Mouse (Mus musculus) CH12.LX (cell line): Measurements from ENCODE around the gene Myrf. TPM values are rescaled to one million over a fixed set of nuclear protein-coding genes. Genes with fewer than 3 reads are reported as not detected.

Source experiments
- DNase-seq: peaks from one replicate; pipeline ENCODE4 v3.0.0-alpha.2; 2013; ENCODE audit errors: extremely low read depth
- H3K27ac ChIP-seq: 2 replicates; pipeline ENCODE4 v1.5.1; 2012; ENCODE audit warnings: low read depth, mild to moderate bottlenecking, control low read depth, moderate library complexity; ENCODE audit not compliant: insufficient read depth
- H3K27me3 ChIP-seq: replicated peaks from 2 replicates; pipeline ENCODE3; 2012; ENCODE audit warnings: inconsistent platforms
- H3K36me3 ChIP-seq, 2 experiments: replicated peaks in 1 of 2; 2 replicates each; pipeline versions ENCODE3 to v1.6.1; 2012; ENCODE audit warnings: inconsistent platforms in 1 of 2, low read length in 1 of 2, mild to moderate bottlenecking in 1 of 2, mixed read lengths in 1 of 2, moderate library complexity in 1 of 2; ENCODE audit not compliant: control insufficient read depth in 1 of 2, insufficient read depth in 1 of 2
- H3K4me1 ChIP-seq, 2 experiments: 2 replicates each; pipeline ENCODE4 v1.6.1; 2012; ENCODE audit warnings: inconsistent platforms in 1 of 2, moderate library complexity in 1 of 2; ENCODE audit not compliant: insufficient read depth in 2 of 2, control insufficient read depth in 1 of 2
- H3K4me2 ChIP-seq: 2 replicates; pipeline ENCODE4 v1.6.1; 2012; ENCODE audit warnings: low read depth, mild to moderate bottlenecking, control low read depth; ENCODE audit not compliant: poor library complexity, insufficient read depth, severe bottlenecking
- H3K4me3 ChIP-seq, 3 experiments: fragments of 150-350 bp in 1 of 3; sonication (generic) in 1 of 3; replicated peaks in 1 of 3; 2 replicates each; pipeline versions ENCODE3 to v1.5.1; 2011 to 2012; ENCODE audit warnings: low read depth in 2 of 3, low read length in 2 of 3, mild to moderate bottlenecking in 2 of 3, moderate library complexity in 2 of 3, control low read depth in 1 of 3, improper control_type of control experiment in 1 of 3, inconsistent platforms in 1 of 3, mixed read lengths in 1 of 3; ENCODE audit not compliant: poor library complexity in 1 of 3
- H3K79me2 ChIP-seq: replicated peaks from 2 replicates; pipeline ENCODE4 v1.6.1; 2012; ENCODE audit warnings: mild to moderate bottlenecking, moderate library complexity; ENCODE audit not compliant: control insufficient read depth, poor library complexity, insufficient read depth, severe bottlenecking; ENCODE audit errors: extremely low read depth
- H3K9ac ChIP-seq: 2 replicates; pipeline ENCODE4 v1.6.1; 2012; ENCODE audit warnings: low read depth, mild to moderate bottlenecking, control low read depth, moderate library complexity; ENCODE audit not compliant: insufficient read depth
- H3K9me3 ChIP-seq: replicated peaks from 2 replicates; pipeline ENCODE3; 2012; ENCODE audit warnings: low read length, inconsistent platforms, mixed read lengths
- BHLHE40 ChIP-seq: IDR thresholded peaks from 2 replicates; pipeline ENCODE4 v1.6.1; 2011; ENCODE audit warnings: mild to moderate bottlenecking, low read depth, low read length, improper control_type of control experiment
- CHD1 ChIP-seq: IDR thresholded peaks from 2 replicates; pipeline ENCODE4 v1.6.1; 2012; ENCODE audit warnings: low read depth, low read length, improper control_type of control experiment, inconsistent platforms
- CHD2 ChIP-seq: IDR thresholded peaks from 2 replicates; pipeline ENCODE4 v1.6.1; 2011; ENCODE audit warnings: low read length, improper control_type of control experiment
- CTCF ChIP-seq, 2 experiments: IDR thresholded peaks in 1 of 2; conservative IDR thresholded peaks in 1 of 2; 2 replicates each; pipeline ENCODE4 v1.5.1; 2011 to 2012; ENCODE audit warnings: low read depth in 2 of 2, low read length in 2 of 2, improper control_type of control experiment in 1 of 2, inconsistent platforms in 1 of 2, mild to moderate bottlenecking in 1 of 2, moderate library complexity in 1 of 2
- E2F4 ChIP-seq: IDR thresholded peaks from 2 replicates; pipeline ENCODE4 v1.6.1; 2011; ENCODE audit warnings: low read depth, low read length, improper control_type of control experiment; ENCODE audit not compliant: insufficient replicate concordance
- ELF1 ChIP-seq: IDR thresholded peaks from 2 replicates; pipeline ENCODE4 v1.6.1; 2014; ENCODE audit warnings: low read depth, mild to moderate bottlenecking, inconsistent platforms, low read length, improper control_type of control experiment
- ETS1 ChIP-seq: conservative IDR thresholded peaks from 2 replicates; pipeline ENCODE4 v1.6.1; 2012; ENCODE audit warnings: low read depth, mild to moderate bottlenecking, inconsistent platforms, low read length, improper control_type of control experiment, moderate library complexity
- HCFC1 ChIP-seq: IDR thresholded peaks from 2 replicates; pipeline ENCODE4 v1.6.1; 2012; ENCODE audit warnings: low read depth, mild to moderate bottlenecking, inconsistent platforms, low read length, improper control_type of control experiment
- JUN ChIP-seq: IDR thresholded peaks from 2 replicates; pipeline ENCODE4 v1.6.1; 2011; ENCODE audit warnings: low read depth, mild to moderate bottlenecking, low read length, improper control_type of control experiment, moderate library complexity; ENCODE audit not compliant: insufficient read depth
- JUND ChIP-seq: conservative IDR thresholded peaks from 2 replicates; pipeline ENCODE4 v1.6.1; 2011; ENCODE audit warnings: low read depth, low read length, improper control_type of control experiment
- MAFK ChIP-seq: IDR thresholded peaks from 2 replicates; pipeline ENCODE4 v1.6.1; 2011; ENCODE audit warnings: low read length, improper control_type of control experiment; ENCODE audit not compliant: insufficient replicate concordance
- MAX ChIP-seq: IDR thresholded peaks from 2 replicates; pipeline ENCODE4 v1.6.1; 2011; ENCODE audit warnings: low read length, improper control_type of control experiment
- MAZ ChIP-seq: IDR thresholded peaks from 2 replicates; pipeline ENCODE4 v1.6.1; 2012; ENCODE audit warnings: low read depth, mild to moderate bottlenecking, inconsistent platforms, low read length, improper control_type of control experiment, moderate library complexity
- MEF2A ChIP-seq: IDR thresholded peaks from 2 replicates; pipeline ENCODE4 v1.6.1; 2014; ENCODE audit warnings: low read depth, mild to moderate bottlenecking, inconsistent platforms, low read length, improper control_type of control experiment, borderline replicate concordance
- MXI1 ChIP-seq: IDR thresholded peaks from 2 replicates; pipeline ENCODE4 v1.6.1; 2011; ENCODE audit warnings: mild to moderate bottlenecking, low read depth, low read length, improper control_type of control experiment
- MYC ChIP-seq: IDR thresholded peaks from 2 replicates; pipeline ENCODE4 v1.6.1; 2011; ENCODE audit warnings: low read depth, mild to moderate bottlenecking, improper control_type of control experiment, low read length
- PAX5 ChIP-seq: IDR thresholded peaks from 2 replicates; pipeline ENCODE4 v1.6.1; 2012; ENCODE audit warnings: low read length, inconsistent platforms, mixed read lengths
- POLR2AphosphoS2 ChIP-seq: IDR thresholded peaks from 2 replicates; pipeline ENCODE4 v1.6.1; 2011; ENCODE audit warnings: low read depth, low read length, improper control_type of control experiment
- RAD21 ChIP-seq: IDR thresholded peaks from 2 replicates; pipeline ENCODE4 v1.6.1; 2011; ENCODE audit warnings: low read depth, mild to moderate bottlenecking, low read length, improper control_type of control experiment, moderate library complexity
- RCOR1 ChIP-seq: conservative IDR thresholded peaks from 2 replicates; pipeline ENCODE4 v1.6.1; 2012; ENCODE audit warnings: low read depth, mild to moderate bottlenecking, inconsistent platforms, low read length, improper control_type of control experiment
- TCF12 ChIP-seq: IDR thresholded peaks from 2 replicates; pipeline ENCODE4 v1.6.1; 2014; ENCODE audit warnings: low read depth, mild to moderate bottlenecking, inconsistent platforms, low read length, improper control_type of control experiment
- UBTF ChIP-seq: IDR thresholded peaks from 2 replicates; pipeline ENCODE4 v1.6.1; 2012; ENCODE audit warnings: low read depth, mild to moderate bottlenecking, inconsistent platforms, low read length, improper control_type of control experiment, moderate library complexity
- USF1 ChIP-seq: IDR thresholded peaks from 2 replicates; pipeline ENCODE4 v1.6.1; 2014; ENCODE audit warnings: low read depth, mild to moderate bottlenecking, inconsistent platforms, low read length, improper control_type of control experiment
- USF2 ChIP-seq: conservative IDR thresholded peaks from 2 replicates; pipeline ENCODE4 v1.6.1; 2011; ENCODE audit warnings: low read depth, low read length, improper control_type of control experiment
- ZC3H11A ChIP-seq: IDR thresholded peaks from 2 replicates; pipeline ENCODE4 v1.6.1; 2012; ENCODE audit warnings: low read depth, mild to moderate bottlenecking, inconsistent platforms, low read length, improper control_type of control experiment
- ZKSCAN1 ChIP-seq: IDR thresholded peaks from 2 replicates; pipeline ENCODE4 v1.6.1; 2012; ENCODE audit warnings: low read depth, inconsistent platforms, low read length, improper control_type of control experiment, borderline replicate concordance
- ZMIZ1 ChIP-seq: IDR thresholded peaks from 2 replicates; pipeline ENCODE4 v1.6.1; 2012; ENCODE audit warnings: low read depth, mild to moderate bottlenecking, inconsistent platforms, low read length, improper control_type of control experiment
- ZNF384 ChIP-seq: IDR thresholded peaks from 2 replicates; pipeline ENCODE4 v1.6.1; 2012; ENCODE audit warnings: low read depth, low read length, improper control_type of control experiment, inconsistent platforms
- dilution Hi-C: fragments of 300-500 bp; cut with MboI; formaldehyde crosslinking; loops from 2 replicates; pipeline ENCODE4 v1.14.3; 2020; ENCODE audit warnings: low sequenced_read_pairs; ENCODE audit not compliant: extremely low pct_unique_long_range_greater_than_20kb, extremely low pct_ligation_motif_present
- in situ Hi-C: fragments of 300-500 bp; cut with MboI; formaldehyde crosslinking; loops from 3 replicates; pipeline ENCODE4 v1.14.3; 2019; ENCODE audit warnings: low sequenced_read_pairs, low pct_ligation_motif_present, low pct_unique_long_range_greater_than_20kb, mixed read lengths
- polyA plus RNA-seq: library from polyadenylated mRNA; unstranded; fragments of >175 nt; gene quantifications from 2 replicates; pipeline ENCODE4 v1.2.1, GENCODE M21; 2012; ENCODE audit warnings: low read depth; ENCODE audit not compliant: insufficient read length
- total RNA-seq, 2 experiments: library from RNA; depleted of rRNA; stranded (reverse); fragments of 300-350 nt in 1 of 2; fragments of >200 nt in 1 of 2; gene quantifications; 2 replicates each; pipeline ENCODE4 v1.2.3; 2012 to 2014

The Myrf gene
- total and polyA plus RNA-seq, 3 experiments = 0.10 to 0.13 TPM; not detected in 1

GRCm38 (mm10) chr19:10288125-10289040, 47.8 kb upstream of the Myrf start:
- H3K4me2 ChIP-seq = no peak overlapping the region
- H3K9me3 ChIP-seq = no peaks in the 10 kb centered on the region
- H3K4me3 ChIP-seq = no peak overlapping the region
- no peak for DNase-seq
- peaks cover 40% of the 10 kb centered on the region for H3K27me3 ChIP-seq
- TF ChIP-seq UBTF (no peak), CHD2 (no peak), JUND (no peak), CTCF (conservative IDR thresholded peaks at IDR 0.05 in 1 of 2, IDR thresholded peaks at IDR 0.05 in 1 of 2; ENCODE audit: low read depth in 2 of 2, low read length in 2 of 2) (no peak), ZNF384 (no peak), TCF12 (no peak), MEF2A (no peak), PAX5 (no peak), ZKSCAN1 (no peak), HCFC1 (no peak), ZMIZ1 (no peak), E2F4 (no peak), RCOR1 (no peak), POLR2AphosphoS2 (no peak), ETS1 (no peak), USF1 (no peak), USF2 (no peak), ELF1 (no peak), BHLHE40 (no peak)
- no peak overlapping the region for H3K27ac ChIP-seq
- in situ Hi-C loops = no loop called here
- H3K9ac ChIP-seq = no peak overlapping the region
- H3K36me3 ChIP-seq = no peaks in the 10 kb centered on the region
- dilution Hi-C loops = no loop called here
- H3K79me2 ChIP-seq = no peaks in the 10 kb centered on the region
- no peaks in the 10 kb centered on the region; a peak in 1 of 4 replicates for H3K4me1 ChIP-seq

- H3K4me3 ChIP-seq = no peak overlapping the region
- TF ChIP-seq MXI1 (no peak), MAFK (no peak), UBTF (no peak), CTCF (conservative IDR thresholded peaks at IDR 0.05 in 1 of 2, IDR thresholded peaks at IDR 0.05 in 1 of 2; ENCODE audit: low read depth in 2 of 2, low read length in 2 of 2) (no peak), CHD1 (no peak), ZMIZ1 (no peak), JUN (no peak), ZNF384 (no peak), ZC3H11A (no peak), ELF1 (no peak), RAD21 (no peak), MAX (no peak), MYC (no peak), ETS1 (no peak), MAZ (no peak)
- in situ Hi-C loops = no loop called here
- H3K27me3 ChIP-seq = peaks cover 42% of the 10 kb centered on the region
- peaks cover 0 to under 1% of the 10 kb centered on the region in 2 experiments; a peak in 2 of 4 replicates for H3K4me1 ChIP-seq
- no peak overlapping the region for H3K4me2 ChIP-seq
- H3K27ac ChIP-seq = no peak overlapping the region
- H3K9me3 ChIP-seq = no peaks in the 10 kb centered on the region
- no peak for DNase-seq
- no peak overlapping the region for H3K9ac ChIP-seq
- H3K36me3 ChIP-seq = no peaks in the 10 kb centered on the region
- H3K79me2 ChIP-seq = no peaks in the 10 kb centered on the region
- dilution Hi-C loops = no loop called here
Observed at GRCm38 (mm10) chr19:10286458-10286872, 45.9 kb upstream of the Myrf start.
